Mouse (Mus musculus) B cell, adult 67 days (primary cell): Measurements from ENCODE around the gene Gm3411. TPM values are rescaled to one million over a fixed set of nuclear protein-coding genes. Genes with fewer than 3 reads are reported as not detected.

Experiments
- total RNA-seq, 2 experiments: library from RNA; stranded (reverse); gene quantifications; 4 replicates each; pipeline ENCODE4 v1.2.4; 2023

Gm3411 gene
- total RNA-seq: not detected

DNA sequence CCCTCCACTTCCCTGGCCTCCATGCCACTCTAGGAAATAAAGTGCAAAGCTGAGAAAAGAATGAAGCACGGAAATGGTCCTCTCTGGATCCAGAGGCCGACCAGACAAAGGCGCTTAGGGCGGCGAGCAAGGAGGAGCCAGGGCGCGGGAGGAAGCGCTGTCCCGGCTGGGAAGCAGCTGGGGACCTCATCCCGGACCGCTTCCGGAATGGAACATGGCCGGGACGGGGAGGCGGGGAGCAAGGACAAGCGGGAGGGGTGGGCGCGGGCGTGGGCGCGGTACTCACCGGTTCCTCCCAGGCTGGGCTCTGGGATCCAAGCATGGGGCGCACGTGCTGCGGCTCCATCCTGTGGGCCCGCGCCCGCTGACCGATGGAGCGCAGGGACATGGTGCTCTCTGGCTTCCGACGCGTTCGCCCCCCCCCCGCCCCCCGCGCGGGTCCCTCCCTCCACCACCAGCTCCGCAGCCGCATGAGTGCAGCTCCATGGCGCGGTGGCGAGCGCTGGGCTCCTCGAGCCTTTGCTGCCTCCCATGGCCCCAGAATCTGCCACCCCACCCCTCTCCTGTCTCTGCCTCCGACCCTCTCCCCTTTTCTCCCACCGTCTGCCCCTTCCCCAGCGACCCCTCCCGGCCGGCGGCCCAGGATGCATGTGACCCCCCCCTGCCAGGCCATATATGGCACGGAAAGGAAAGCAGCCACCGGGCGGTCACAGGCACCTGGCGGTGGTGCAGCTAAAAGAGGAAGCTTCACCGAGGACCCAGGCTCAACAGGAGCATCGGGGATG is at the start of gene Gm3411:
Gene Gm3411 (minus strand): TSS at position 320 of the 785 bp plus-strand sequence.

DNA sequence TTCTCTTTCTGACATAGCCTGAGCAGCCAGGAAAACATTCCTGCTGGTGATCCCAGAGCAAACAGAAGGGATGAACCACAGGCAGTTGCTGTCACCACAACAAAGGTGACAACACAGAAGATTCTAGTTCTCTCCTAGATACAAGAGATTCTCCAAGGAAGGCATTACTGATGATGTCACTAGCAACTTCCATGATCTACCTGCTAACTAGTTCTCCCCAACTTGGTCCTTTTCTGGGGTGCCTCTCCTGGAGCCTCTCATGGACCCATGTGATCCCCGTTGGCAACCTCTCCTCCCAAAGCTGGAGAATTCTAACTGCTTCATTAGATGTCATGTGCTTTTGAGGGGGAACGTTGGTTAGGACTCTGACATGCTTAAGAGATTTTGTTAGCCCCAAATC is 17.7 kb upstream of the Gm3411 start, which contains the start of gene Gm21103:
Gene Gm21103 (minus strand): TSS at position 101 of the 400 bp plus-strand sequence.

GRCm38 (mm10) chr14:6219192-6219591 is 67.9 kb downstream of the Gm3411 start, which contains the start of gene Gm21560:
Gm21560 (minus strand) TSS chr14:6219292.

Other genes starting within 250 kb of the Gm3411 start
- gene Gm6337, start 229.0 kb downstream of the Gm3411 start, total RNA-seq: not detected
- gene Gm8206, start 193.3 kb downstream of the Gm3411 start, total RNA-seq: not detected
- not detected for gene Gm3468, start 178.6 kb downstream of the Gm3411 start, total RNA-seq
- not detected for gene Gm3476, start 161.4 kb downstream of the Gm3411 start, total RNA-seq
- not detected for gene Gm21560, start 68.0 kb downstream of the Gm3411 start, total RNA-seq
- not detected for gene Gm21103, start 17.6 kb upstream of the Gm3411 start, total RNA-seq
- not detected for gene Gm3618, start 56.4 kb upstream of the Gm3411 start, total RNA-seq
- gene Gm16440, start 103.1 kb upstream of the Gm3411 start, total RNA-seq: not detected
- gene Gm3591, start 125.2 kb upstream of the Gm3411 start, total RNA-seq: under 1 TPM in 1 of 2 experiments, not detected in 1; 0.59 TPM
- gene Gm3594, start 157.4 kb upstream of the Gm3411 start, total RNA-seq: not detected